Mouse (Mus musculus): ENCODE results near the gene Thrsp. TPM values are rescaled to one million over a fixed set of nuclear protein-coding genes. Genes with fewer than 3 reads are reported as not detected.

Gene Thrsp
- polyA plus RNA-seq, 1 experiment from 2014 or later = 1.7 TPM

GRCm38 (mm10) chr7:97429705-97430104 lies 12.2 kb upstream of the Thrsp start:
- 7% methylated on average over 5 of the region's 5 CpGs for WGBS
- peak; percentile 79 for ATAC-seq (ENCODE audit: insufficient read depth, low FRiP score, low read depth)

GRCm38 (mm10) chr7:97427778-97428420 lies 10.4 kb upstream of the Thrsp start:
- H3K4me1 ChIP-seq = peaks cover 9% of the 10 kb centered on the region; the same call in 1 of the 2 replicates
- ATAC-seq (ENCODE audit: insufficient read depth, low FRiP score, low read depth) = no peak
- H3K9me3 ChIP-seq = no peaks in the 10 kb centered on the region
- H3K9ac ChIP-seq = no peak overlapping the region
- no peak overlapping the region for H3K4me3 ChIP-seq (replicated peaks)
- H3K27ac ChIP-seq = peak overlapping the region; percentile 40; the same call in 1 of the 2 replicates
- no peaks in the 10 kb centered on the region for H3K27me3 ChIP-seq (replicated peaks)
- WGBS = 74% methylated on average over 5 of the region's 5 CpGs
- no peak overlapping the region for H3K4me2 ChIP-seq
- H3K36me3 ChIP-seq = no peaks in the 10 kb centered on the region

More at GRCm38 (mm10) chr7:97429705-97430104, 12.2 kb upstream of the Thrsp start:
- Histone ChIP-seq H3K4me2 (no peak overlapping the region), H3K9me3 (no peaks in the 10 kb centered on the region), H3K27me3 (replicated peaks) (no peaks in the 10 kb centered on the region), H3K36me3 (no peaks in the 10 kb centered on the region), H3K9ac (no peak overlapping the region), H3K27ac (peak overlapping the region; percentile 84), H3K4me3 (replicated peaks) (no peak overlapping the region), H3K4me1 (peaks cover 9% of the 10 kb centered on the region; the same call in 1 of the 2 replicates)

DNA sequence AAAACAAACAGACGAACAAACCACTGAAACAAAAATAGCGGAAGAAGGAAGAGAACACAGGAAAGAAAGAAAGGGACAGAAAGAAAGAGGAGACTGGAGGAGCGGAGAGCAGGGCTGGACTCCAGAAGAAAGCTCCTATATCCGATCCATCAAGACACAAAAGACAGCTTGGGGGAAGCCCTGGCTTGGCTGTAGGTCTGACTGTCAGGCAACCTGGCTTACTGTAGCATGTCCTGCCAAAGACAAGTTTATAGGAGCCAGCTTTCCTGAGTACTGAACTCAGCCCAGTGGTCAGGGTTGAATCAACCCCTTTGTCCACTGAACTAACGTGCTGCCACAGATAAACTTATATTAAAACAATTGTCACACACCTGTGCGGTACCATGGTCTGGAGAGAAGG lies 9.8 kb upstream of the Thrsp start:
- Histone ChIP-seq H3K9me3 (no peaks in the 10 kb centered on the region), H3K36me3 (no peaks in the 10 kb centered on the region), H3K4me1 (peaks cover 9% of the 10 kb centered on the region; the same call in 1 of the 2 replicates), H3K27me3 (replicated peaks) (no peaks in the 10 kb centered on the region), H3K9ac (no peak overlapping the region), H3K4me2 (no peak overlapping the region), H3K27ac (peak overlapping the region; percentile 17; the same call in 1 of the 2 replicates), H3K4me3 (replicated peaks) (no peak overlapping the region)
- WGBS = 83% methylated on average over 6 of the region's 6 CpGs
- ATAC-seq (ENCODE audit: insufficient read depth, low FRiP score, low read depth) = no peak

GRCm38 (mm10) chr7:97426566-97426965 lies 9.0 kb upstream of the Thrsp start:
- WGBS = 65% methylated on average over 6 of the region's 6 CpGs
- Histone ChIP-seq H3K9ac (no peak overlapping the region), H3K4me1 (peaks cover 9% of the 10 kb centered on the region; the same call in 1 of the 2 replicates), H3K36me3 (no peaks in the 10 kb centered on the region), H3K4me3 (replicated peaks) (no peak overlapping the region), H3K27me3 (replicated peaks) (no peaks in the 10 kb centered on the region), H3K4me2 (no peak overlapping the region), H3K9me3 (no peaks in the 10 kb centered on the region), H3K27ac (peak overlapping the region; percentile 17; the same call in 1 of the 2 replicates)
- ATAC-seq (ENCODE audit: insufficient read depth, low FRiP score, low read depth) = no peak

DNA sequence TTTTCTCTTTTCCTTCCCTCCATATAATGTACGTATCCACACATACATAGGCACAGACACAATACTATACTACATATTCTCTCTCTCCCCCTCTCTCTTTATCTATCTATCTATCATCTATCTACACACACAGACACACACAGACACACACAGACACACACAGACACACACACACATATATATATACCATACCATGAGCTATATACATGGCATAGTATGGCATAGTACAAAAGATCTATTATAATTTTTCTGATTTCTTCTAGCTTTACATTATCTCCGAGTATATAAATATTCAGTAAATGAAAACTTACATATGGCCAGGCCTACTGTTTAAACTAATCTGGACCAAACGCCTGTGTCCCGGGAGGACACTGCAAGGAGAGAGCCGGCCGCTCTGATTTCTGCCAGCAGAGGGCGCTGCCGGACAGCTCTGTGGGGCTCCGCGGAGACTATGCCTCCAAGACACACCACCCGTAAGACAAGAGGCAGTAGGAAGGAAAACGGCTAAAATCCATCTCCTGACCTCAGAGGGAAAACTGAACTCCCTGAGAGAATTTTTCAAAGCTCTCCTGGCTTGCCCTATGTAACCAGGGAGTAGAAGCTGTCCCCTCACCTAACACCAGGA lies 7.2 kb upstream of the Thrsp start:
- H3K9ac ChIP-seq = no peak overlapping the region
- H3K27me3 ChIP-seq (replicated peaks) = no peaks in the 10 kb centered on the region
- H3K4me1 ChIP-seq = peaks cover 5% of the 10 kb centered on the region; the same call in 1 of the 2 replicates
- H3K4me2 ChIP-seq = no peak overlapping the region
- H3K36me3 ChIP-seq = no peaks in the 10 kb centered on the region
- peak; percentile 75 for ATAC-seq (ENCODE audit: insufficient read depth, low FRiP score, low read depth)
- H3K4me3 ChIP-seq (replicated peaks) = no peak overlapping the region
- no peak overlapping the region; the same call in 1 of the 2 replicates for H3K27ac ChIP-seq
- 8% methylated on average over 12 of the region's 12 CpGs for WGBS
- H3K9me3 ChIP-seq = no peaks in the 10 kb centered on the region

- no peaks in the 10 kb centered on the region for H3K9me3 ChIP-seq
- WGBS = 50% methylated on average over 5 of the region's 5 CpGs
Observed at GRCm38 (mm10) chr7:97423754-97424153, 6.2 kb upstream of the Thrsp start.

DNA sequence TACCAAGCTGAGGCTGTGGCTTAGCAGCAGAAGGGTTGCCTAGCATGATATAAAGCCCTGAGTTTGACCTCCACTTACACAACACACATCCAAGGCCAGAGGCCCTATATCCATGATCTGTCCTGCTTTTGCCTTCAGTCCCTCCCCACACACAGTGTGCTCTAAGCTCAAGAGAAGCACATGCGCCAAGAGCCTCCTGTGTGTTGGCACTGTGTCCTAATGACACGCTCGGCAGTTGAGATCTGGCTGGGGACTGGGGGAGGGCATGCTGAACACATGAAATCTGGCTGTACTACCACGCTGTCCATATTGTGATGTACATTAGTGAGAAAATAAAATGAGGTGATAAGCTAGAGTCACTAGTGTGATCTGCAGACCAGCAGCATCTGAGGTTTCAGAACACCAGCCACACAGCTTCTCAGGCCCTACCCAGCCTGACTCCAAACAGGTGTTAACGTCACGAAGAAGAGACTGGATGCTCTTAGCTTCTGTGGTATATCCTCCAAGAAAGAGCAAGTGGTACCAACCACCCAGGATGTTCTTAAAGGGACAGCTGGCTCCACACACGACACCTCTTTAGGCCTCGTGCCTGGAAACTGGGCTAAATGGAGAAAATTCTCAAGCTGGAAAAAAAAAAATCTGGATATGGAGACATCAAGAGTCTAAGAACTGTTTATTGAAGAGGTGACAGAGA lies 3.6 kb upstream of the Thrsp start:
- WGBS = 73% methylated on average over 8 of the region's 8 CpGs
- Histone ChIP-seq H3K4me3 (replicated peaks) (no peak overlapping the region), H3K27ac (no peak overlapping the region)

More at GRCm38 (mm10) chr7:97423754-97424153, 6.2 kb upstream of the Thrsp start:
- no peak overlapping the region for H3K27ac ChIP-seq
- H3K4me3 ChIP-seq (replicated peaks) = no peak overlapping the region
- H3K9ac ChIP-seq = no peak overlapping the region
- no peaks in the 10 kb centered on the region for H3K27me3 ChIP-seq (replicated peaks)
- no peaks in the 10 kb centered on the region for H3K36me3 ChIP-seq
- H3K4me1 ChIP-seq = 0 out of 2 replicates have a peak, but pooled peaks cover 3% of the 10 kb centered on the region
- ATAC-seq (ENCODE audit: insufficient read depth, low FRiP score, low read depth) = no peak
- H3K4me2 ChIP-seq = no peak overlapping the region

GRCm38 (mm10) chr7:97420406-97420805 lies 2.9 kb upstream of the Thrsp start:
- H3K4me3 ChIP-seq (replicated peaks) = no peak overlapping the region
- no peak for ATAC-seq (ENCODE audit: insufficient read depth, low FRiP score, low read depth)
- no peaks in the 10 kb centered on the region for H3K9me3 ChIP-seq
- H3K27me3 ChIP-seq (replicated peaks) = no peaks in the 10 kb centered on the region
- no peak overlapping the region for H3K27ac ChIP-seq
- no peaks in the 10 kb centered on the region for H3K36me3 ChIP-seq
- no peak overlapping the region for H3K4me2 ChIP-seq
- WGBS = 45% methylated on average over 1 of the region's 1 CpGs
- no peak overlapping the region for H3K9ac ChIP-seq
- H3K4me1 ChIP-seq = no peaks in the 10 kb centered on the region

More for the DNA sequence above, 3.6 kb upstream of the Thrsp start:
- ATAC-seq (ENCODE audit: insufficient read depth, low FRiP score, low read depth) = no peak
- Histone ChIP-seq H3K9me3 (no peaks in the 10 kb centered on the region), H3K9ac (no peak overlapping the region), H3K4me2 (no peak overlapping the region), H3K27me3 (replicated peaks) (no peaks in the 10 kb centered on the region), H3K4me1 (no peaks in the 10 kb centered on the region), H3K36me3 (no peaks in the 10 kb centered on the region)

DNA sequence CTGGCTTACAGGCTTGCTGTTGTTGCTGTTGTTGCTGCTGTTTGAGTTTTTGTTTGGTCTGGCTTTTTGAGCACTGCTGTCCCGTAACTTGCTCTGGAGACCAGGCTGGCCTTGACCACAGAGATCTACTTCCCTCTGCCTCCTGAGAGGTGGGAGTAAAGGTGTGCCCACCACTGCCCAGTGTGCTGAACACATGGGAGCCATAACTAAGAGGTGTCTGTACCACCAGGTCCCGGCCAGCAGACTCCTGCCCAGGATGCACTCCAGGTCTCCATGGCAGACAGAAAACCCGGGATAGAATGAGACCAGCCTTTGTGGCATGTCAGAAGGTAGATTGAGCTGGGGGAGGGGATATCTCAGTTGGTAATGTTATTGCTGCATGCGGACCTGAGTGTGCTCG lies 1.6 kb upstream of the Thrsp start:
- Histone ChIP-seq H3K27ac (no peak overlapping the region), H3K27me3 (replicated peaks) (no peaks in the 10 kb centered on the region), H3K4me2 (no peak overlapping the region), H3K4me3 (replicated peaks) (no peak overlapping the region), H3K9me3 (no peaks in the 10 kb centered on the region), H3K9ac (no peak overlapping the region), H3K4me1 (no peaks in the 10 kb centered on the region), H3K36me3 (no peaks in the 10 kb centered on the region)
- 79% methylated on average over 5 of the region's 5 CpGs for WGBS
- no peak for ATAC-seq (ENCODE audit: insufficient read depth, low FRiP score, low read depth)

GRCm38 (mm10) chr7:97418717-97419116 lies 1.2 kb upstream of the Thrsp start:
- H3K36me3 ChIP-seq = no peaks in the 10 kb centered on the region
- no peak overlapping the region for H3K4me2 ChIP-seq
- no peaks in the 10 kb centered on the region for H3K4me1 ChIP-seq
- 65% methylated on average over 5 of the region's 5 CpGs for WGBS
- ATAC-seq (ENCODE audit: insufficient read depth, low FRiP score, low read depth) = no peak
- no peaks in the 10 kb centered on the region for H3K9me3 ChIP-seq
- no peak overlapping the region for H3K4me3 ChIP-seq (replicated peaks)
- no peak overlapping the region for H3K27ac ChIP-seq
- H3K27me3 ChIP-seq (replicated peaks) = no peaks in the 10 kb centered on the region
- H3K9ac ChIP-seq = no peak overlapping the region

- H3K36me3 ChIP-seq = no peaks in the 10 kb centered on the region
- H3K4me3 ChIP-seq (replicated peaks) = no peak overlapping the region
- no peaks in the 10 kb centered on the region for H3K9me3 ChIP-seq
- no peak overlapping the region for H3K27ac ChIP-seq
- ATAC-seq (ENCODE audit: insufficient read depth, low FRiP score, low read depth) = no peak
- H3K27me3 ChIP-seq (replicated peaks) = no peaks in the 10 kb centered on the region
- no peak overlapping the region for H3K9ac ChIP-seq
- 89% methylated on average over 4 of the region's 4 CpGs for WGBS
- no peaks in the 10 kb centered on the region for H3K4me1 ChIP-seq
- no peak overlapping the region for H3K4me2 ChIP-seq
Observed at GRCm38 (mm10) chr7:97416473-97416872, 1.1 kb downstream of the Thrsp start.

Measured in stomach, embryonic 15.5 days (tissue).